Mouse (Mus musculus) liver, postnatal 0 days (tissue): Measurements from ENCODE around the gene Elf4.

Experiments used
- CTCF ChIP-seq: sonication (generic); IDR thresholded peaks from 2 replicates; pipeline ENCODE4 v1.5.1; 2016; ENCODE audit warnings: antibody characterized with exemption, low read depth
- EP300 ChIP-seq: IDR thresholded peaks from 2 replicates; pipeline ENCODE4 v1.6.1; 2016; ENCODE audit warnings: antibody characterized with exemption, low read depth, mild to moderate bottlenecking

GRCm38 (mm10) chrX:48455018-48455417, 7.9 kb downstream of the Elf4 start:
- no peak for TF ChIP-seq CTCF
- TF ChIP-seq EP300, result no peak
